Mouse (Mus musculus) heart, postnatal 14 days (tissue): ENCODE data around the gene Cox11. TPM values are rescaled to one million over a fixed set of nuclear protein-coding genes. Genes with fewer than 3 reads are reported as not detected.

Experiments used
- DNase-seq, 2 experiments: peaks; one replicate each; pipeline ENCODE4 v3.0.0; 2021 to 2022
- intact Hi-C: fragments of 180-260 bp; cut with DNase I; formaldehyde crosslinking; loops from one replicate; pipeline ENCODE4 v1.15.1; 2025
- long read RNA-seq, 2 experiments: library from polyadenylated mRNA; stranded (forward); transcript quantifications; one replicate each; pipeline ENCODE4 v2.0.0; 2021
- total RNA-seq, 2 experiments: library from RNA; stranded (reverse); gene quantifications; 2 replicates each; pipeline ENCODE4 v1.2.3; 2021

Gene Cox11
- total RNA-seq, result 10 to 100 TPM; 23.1 to 25.0 TPM
- long read RNA-seq, experiment 1, transcript Cox11-201 (4 exons, 1,224 nt), result major isoform, 53 of 60 reads
- long read RNA-seq, experiment 1, partial matches to known transcripts, result 0 of 60 reads
- long read RNA-seq, experiment 1, other reads (novel, unspliced or antisense), result 4 of 60 reads
- long read RNA-seq, experiment 2, transcript Cox11-201 (4 exons, 1,224 nt), result major isoform, 35 of 35 reads
- long read RNA-seq, experiment 2, partial matches to known transcripts, result 0 of 35 reads
- long read RNA-seq, experiment 2, other reads (novel, unspliced or antisense), result 0 of 35 reads

GRCm38 (mm10) chr11:90637440-90638311 is at the start of gene Cox11, which contains the start of gene Stxbp4:
Cox11 (plus strand) TSS chr11:90638173.
Stxbp4 (minus strand) TSS chr11:90638084.
- DNase-seq, result peak; percentile 96
- intact Hi-C loops, result no loop called here

- DNase-seq, result no peak
- intact Hi-C loops, result no loop called here
These were observed 47.0 kb upstream of the Cox11 start for GRCm38 (mm10) chr11:90590996-90591395.

GRCm38 (mm10) chr11:90595826-90596225 is 42.1 kb upstream of the Cox11 start:
- intact Hi-C loops, result no loop called here
- no peak for DNase-seq

- DNase-seq, result no peak
- intact Hi-C loops, result no loop called here
These were observed 34.9 kb upstream of the Cox11 start for GRCm38 (mm10) chr11:90603066-90603465.

GRCm38 (mm10) chr11:90612118-90612517 is 25.9 kb upstream of the Cox11 start:
- no peak for DNase-seq
- intact Hi-C loops, result no loop called here

GRCm38 (mm10) chr11:90614743-90615142 is 23.2 kb upstream of the Cox11 start:
- intact Hi-C loops, result loop anchor here (1.0 to 5.0 kb wide), 4 partner anchors 248 to 627 kb away; no protein-coding TSS in a partner anchor
- no peak for DNase-seq

- intact Hi-C loops, result loop anchor here (2.0 to 5.0 kb wide), 2 partner anchors 432 to 629 kb away; no protein-coding TSS in a partner anchor
- no peak for DNase-seq
These were observed 21.5 kb upstream of the Cox11 start for GRCm38 (mm10) chr11:90616431-90616830.

- intact Hi-C loops, result loop anchor here (10.0 kb wide), 1 partner anchor 607 kb away; no protein-coding TSS in a partner anchor
- DNase-seq, result no peak
These were observed 15.9 kb upstream of the Cox11 start for GRCm38 (mm10) chr11:90622044-90622443.

- intact Hi-C loops, result loop anchor here (10.0 kb wide), 1 partner anchor 608 kb away; no protein-coding TSS in a partner anchor
- DNase-seq, result no peak
These were observed 15.5 kb upstream of the Cox11 start for GRCm38 (mm10) chr11:90622500-90622899.

- peak; percentile 9 to 67 for DNase-seq
- intact Hi-C loops, result loop anchor here (10.0 kb wide), 1 partner anchor 609 kb away; no protein-coding TSS in a partner anchor
These were observed 14.5 kb upstream of the Cox11 start for GRCm38 (mm10) chr11:90623477-90623876.

GRCm38 (mm10) chr11:90625174-90625573 is 12.8 kb upstream of the Cox11 start:
- intact Hi-C loops, result loop anchor here (10.0 kb wide), 1 partner anchor 610 kb away; no protein-coding TSS in a partner anchor
- no peak for DNase-seq

GRCm38 (mm10) chr11:90627751-90628150 is 10.2 kb upstream of the Cox11 start:
- DNase-seq, result no peak
- intact Hi-C loops, result loop anchor here (10.0 kb wide), 1 partner anchor 613 kb away; no protein-coding TSS in a partner anchor

- DNase-seq, result no peak
- intact Hi-C loops, result no loop called here
These were observed 5.5 kb upstream of the Cox11 start for GRCm38 (mm10) chr11:90632480-90632879.

GRCm38 (mm10) chr11:90634661-90635060 is 3.3 kb upstream of the Cox11 start:
- intact Hi-C loops, result no loop called here
- DNase-seq, result no peak

- intact Hi-C loops, result no loop called here
- peak in 1 of 2 experiments; percentile 44 for DNase-seq
These were observed 398 bp downstream of the Cox11 start for GRCm38 (mm10) chr11:90638312-90638830.

- peak in 1 of 2 experiments; percentile 13 for DNase-seq
- intact Hi-C loops, result no loop called here
These were observed 11.8 kb downstream of the Cox11 start for GRCm38 (mm10) chr11:90649777-90650176.

GRCm38 (mm10) chr11:90650231-90650885 is 12.4 kb downstream of the Cox11 start:
- DNase-seq, result no peak
- intact Hi-C loops, result no loop called here

GRCm38 (mm10) chr11:90652603-90653002 is 14.6 kb downstream of the Cox11 start:
- no peak for DNase-seq
- intact Hi-C loops, result no loop called here

- no peak for DNase-seq
- intact Hi-C loops, result no loop called here
These were observed 19.6 kb downstream of the Cox11 start for GRCm38 (mm10) chr11:90657527-90657926.

- intact Hi-C loops, result no loop called here
- DNase-seq, result no peak
These were observed 22.7 kb downstream of the Cox11 start for GRCm38 (mm10) chr11:90660662-90661061.
